Mouse (Mus musculus): ENCODE results near the gene Slc51b. TPM values are rescaled to one million over a fixed set of nuclear protein-coding genes. Genes with fewer than 3 reads are reported as not detected.

The Slc51b gene
- not detected for total RNA-seq (2021)
- long read RNA-seq, result 0 reads

DNA sequence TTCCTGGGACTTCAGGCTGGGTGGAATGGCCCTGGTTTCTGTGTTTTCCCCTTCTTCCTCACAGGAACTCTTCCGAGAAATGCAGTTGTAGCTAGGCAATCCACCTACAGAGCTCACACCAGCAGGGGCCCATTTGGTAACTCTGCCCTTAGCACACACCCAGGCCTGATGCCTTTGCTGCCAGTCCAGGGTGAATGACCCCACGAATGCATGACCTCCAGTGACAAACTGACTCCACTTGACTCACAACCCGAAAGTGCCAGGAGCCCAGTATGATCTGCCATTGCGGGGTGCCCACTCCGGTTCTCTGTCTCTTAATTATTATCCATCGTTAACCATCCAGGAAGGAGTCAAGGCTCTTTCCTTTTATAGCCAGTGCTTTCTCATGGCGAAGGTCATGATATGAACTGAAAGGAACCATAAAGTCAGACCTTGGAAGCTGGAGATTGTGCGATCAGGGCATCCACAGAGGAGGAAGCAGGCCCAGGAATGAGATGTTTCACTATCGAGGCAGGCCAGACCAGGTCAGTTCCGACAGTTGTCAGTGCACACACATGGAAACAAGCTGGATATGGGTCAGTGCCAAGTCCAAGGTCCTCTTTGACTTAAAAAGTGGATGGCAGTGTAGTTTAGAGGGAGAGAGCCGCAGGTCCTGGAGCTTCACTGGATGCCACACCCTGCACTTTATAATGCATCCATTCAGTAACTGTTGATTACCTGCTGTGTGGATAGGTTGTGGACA, at the start of gene Slc51b:
Gene Slc51b (minus strand): TSS at position 196 of the 742 bp plus-strand sequence.
- DNase-seq (ENCODE audit: low spot score in 2 of 2), result no peak

DNA sequence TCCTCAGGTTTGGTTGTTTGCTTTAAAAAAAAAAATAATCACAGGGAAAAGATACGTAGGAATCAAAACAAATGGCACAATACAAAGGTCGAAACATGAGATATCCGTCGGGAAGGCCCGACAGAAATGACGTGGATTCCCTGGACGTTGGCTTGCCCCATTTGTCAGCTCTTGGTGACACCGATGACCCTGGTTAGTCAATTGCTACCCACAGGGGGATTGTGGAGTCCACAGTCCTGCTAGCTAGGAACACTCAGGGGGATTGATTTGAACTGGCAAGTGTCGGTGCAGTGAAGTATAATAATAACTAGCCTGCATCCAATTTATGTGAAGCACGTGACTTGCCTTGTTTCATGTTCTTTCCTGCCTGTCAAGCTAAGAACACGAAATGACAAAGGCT, 44.9 kb upstream of the Slc51b start:
- DNase-seq (ENCODE audit: low spot score in 2 of 2), result no peak

DNA sequence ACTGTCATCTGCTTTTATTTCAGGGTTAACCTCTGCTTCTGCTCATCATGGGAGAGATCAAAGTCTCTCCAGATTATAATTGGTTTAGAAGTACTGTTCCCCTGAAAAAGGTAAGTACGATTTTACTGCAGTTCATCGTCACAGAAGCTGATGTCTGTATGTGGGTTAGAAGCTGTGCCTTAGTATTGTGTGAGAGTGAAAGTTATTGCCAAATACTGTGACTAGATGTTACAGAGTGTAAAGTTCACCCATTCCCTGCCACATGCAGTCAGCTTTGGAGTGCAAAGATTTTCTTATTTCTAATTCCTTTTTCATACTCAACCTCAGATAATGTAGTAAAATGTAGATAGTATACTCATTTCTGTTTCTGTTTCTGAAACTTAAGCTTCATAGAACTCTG, 42.5 kb upstream of the Slc51b start:
- DNase-seq (ENCODE audit: low spot score in 2 of 2), result no peak

- DNase-seq (ENCODE audit: low spot score in 2 of 2), result peak in 1 of 2 experiments; percentile 50
Observed at GRCm38 (mm10) chr9:65464161-65464560, 41.4 kb upstream of the Slc51b start.

DNA sequence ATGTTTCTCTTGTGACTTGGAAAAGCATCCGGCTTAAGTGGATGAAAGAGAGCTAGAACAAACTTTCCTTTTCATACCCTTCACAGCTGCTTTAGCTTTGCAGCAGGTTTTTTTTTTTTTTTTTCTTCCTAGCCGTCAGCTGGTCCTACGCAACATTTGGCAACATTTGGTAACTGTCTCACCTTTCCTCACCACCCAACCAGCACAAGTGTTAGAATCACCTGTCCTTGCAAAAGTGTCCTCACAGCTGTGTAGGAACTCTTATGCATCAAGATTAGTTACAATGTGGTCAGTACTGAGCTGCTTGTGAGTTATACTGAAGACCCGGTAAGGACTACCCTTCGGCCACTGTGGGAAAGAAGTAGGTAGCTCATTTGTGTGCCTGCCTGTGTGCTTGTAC, 39.8 kb upstream of the Slc51b start:
- no peak for DNase-seq (ENCODE audit: low spot score in 2 of 2)

- DNase-seq (ENCODE audit: low spot score in 2 of 2), result peak; percentile 92 to 96
Observed at GRCm38 (mm10) chr9:65460732-65461442, 38.1 kb upstream of the Slc51b start, which contains the start of gene Spg21. Gene Spg21 (plus strand): TSS chr9:65460947.

- DNase-seq (ENCODE audit: low spot score in 2 of 2), result no peak
Observed at GRCm38 (mm10) chr9:65460198-65460597, 37.4 kb upstream of the Slc51b start.

DNA sequence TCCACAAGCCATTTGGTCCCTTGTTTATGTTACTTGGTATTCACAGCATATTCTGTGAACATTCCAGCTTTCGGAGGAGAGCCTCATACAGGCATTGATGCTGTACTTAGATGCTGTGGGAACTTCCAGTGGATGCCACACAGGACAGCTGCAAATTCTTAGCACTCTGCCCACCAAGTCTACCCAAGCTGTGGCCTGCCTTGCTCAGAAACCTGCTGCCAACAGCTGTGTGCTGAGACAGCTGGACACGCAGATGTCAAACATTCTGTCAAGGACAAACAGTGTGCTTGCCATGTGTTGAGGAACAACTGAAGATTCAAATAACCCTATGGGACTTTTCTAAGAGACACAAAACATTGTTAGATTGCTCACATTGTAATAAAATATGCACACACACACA, 36.2 kb upstream of the Slc51b start:
- no peak for DNase-seq (ENCODE audit: low spot score in 2 of 2)

- DNase-seq (ENCODE audit: low spot score in 2 of 2), result no peak
Observed at GRCm38 (mm10) chr9:65447951-65448350, 25.2 kb upstream of the Slc51b start.

DNA sequence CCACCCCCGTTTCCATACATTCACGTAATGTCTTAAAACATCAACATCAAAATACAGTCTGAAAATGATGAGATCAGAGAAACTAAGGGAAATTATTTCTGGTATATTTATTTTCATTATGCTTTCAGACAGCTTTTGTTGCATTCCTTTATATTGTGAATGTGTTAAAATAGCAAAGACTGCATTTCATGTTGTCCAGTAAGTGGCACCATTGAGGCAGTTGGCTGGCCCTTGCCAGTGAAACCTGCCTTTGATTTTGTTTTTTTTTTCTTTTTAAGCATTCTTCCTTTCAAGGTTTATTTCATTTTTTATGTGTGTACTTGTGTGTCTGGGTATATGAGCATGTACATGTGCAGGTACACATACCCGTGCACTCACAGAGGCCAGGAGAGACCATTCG, 21.9 kb upstream of the Slc51b start:
- DNase-seq (ENCODE audit: low spot score in 2 of 2), result no peak

- peak; percentile 87 to 92 for DNase-seq (ENCODE audit: low spot score in 2 of 2)
Observed at GRCm38 (mm10) chr9:65435671-65436301, 13.0 kb upstream of the Slc51b start, which contains the start of gene Mtfmt. Gene Mtfmt (plus strand): TSS chr9:65435782.

DNA sequence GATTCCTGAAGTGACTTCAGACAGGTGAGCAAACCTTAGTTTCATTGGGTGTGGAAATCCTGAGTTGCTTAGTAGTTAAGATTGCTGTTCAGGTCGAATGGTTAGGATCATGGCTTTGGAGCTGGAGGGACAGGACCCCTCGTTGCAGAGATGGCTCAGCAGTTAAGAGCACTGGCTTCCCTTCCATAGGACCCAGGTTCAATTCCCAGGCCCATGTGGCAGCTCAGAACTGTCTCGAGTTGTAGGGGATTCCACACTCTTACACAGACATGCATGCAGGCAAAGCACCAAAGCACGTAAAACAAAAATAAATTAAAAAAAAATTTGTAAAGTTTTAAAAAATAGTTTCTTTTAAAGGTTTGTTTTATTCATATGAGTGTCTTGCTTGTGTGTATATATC, 12.5 kb upstream of the Slc51b start:
- no peak for DNase-seq (ENCODE audit: low spot score in 2 of 2)

DNA sequence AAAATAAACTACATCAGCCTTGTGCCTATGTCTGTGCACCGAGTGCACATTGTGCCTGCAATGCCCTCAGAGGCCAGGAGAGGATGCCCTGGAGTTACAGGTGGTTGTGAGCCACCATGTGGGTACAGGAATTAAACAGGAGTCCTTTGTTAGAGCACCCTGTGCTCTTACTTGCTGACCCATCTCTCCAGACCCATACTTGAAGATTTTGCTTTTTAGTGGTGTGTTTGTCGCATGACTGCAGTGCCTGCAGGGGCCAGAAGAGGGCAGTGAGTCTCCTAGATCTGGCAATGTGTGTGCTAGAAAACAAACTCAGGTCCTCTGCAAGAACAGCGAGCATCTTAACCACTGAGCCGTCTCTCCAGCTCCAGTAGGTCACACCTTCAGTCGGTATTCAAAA, 11.4 kb upstream of the Slc51b start:
- peak in 1 of 2 experiments; percentile 32 for DNase-seq (ENCODE audit: low spot score in 2 of 2)

DNA sequence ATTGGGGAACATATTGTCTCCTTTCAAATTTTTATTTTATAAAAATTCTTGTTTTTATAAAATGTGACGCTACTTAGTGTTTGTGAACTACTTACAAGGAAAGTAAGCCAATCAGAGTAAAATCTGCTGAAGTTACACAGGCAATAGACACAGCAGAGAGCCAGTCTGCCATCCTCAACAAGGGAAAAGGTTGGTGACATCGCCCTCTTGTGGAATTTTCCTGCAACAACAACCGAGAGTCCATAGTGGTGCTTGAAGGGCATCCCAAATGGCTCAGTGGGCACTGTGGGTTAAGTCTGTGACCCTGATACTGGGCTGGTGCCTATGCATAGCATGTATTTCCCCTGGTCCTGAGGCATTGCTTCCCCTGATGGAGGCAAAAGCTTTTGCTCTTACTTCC, 9.5 kb upstream of the Slc51b start:
- peak; percentile 84 to 96 for DNase-seq (ENCODE audit: low spot score in 2 of 2)

DNA sequence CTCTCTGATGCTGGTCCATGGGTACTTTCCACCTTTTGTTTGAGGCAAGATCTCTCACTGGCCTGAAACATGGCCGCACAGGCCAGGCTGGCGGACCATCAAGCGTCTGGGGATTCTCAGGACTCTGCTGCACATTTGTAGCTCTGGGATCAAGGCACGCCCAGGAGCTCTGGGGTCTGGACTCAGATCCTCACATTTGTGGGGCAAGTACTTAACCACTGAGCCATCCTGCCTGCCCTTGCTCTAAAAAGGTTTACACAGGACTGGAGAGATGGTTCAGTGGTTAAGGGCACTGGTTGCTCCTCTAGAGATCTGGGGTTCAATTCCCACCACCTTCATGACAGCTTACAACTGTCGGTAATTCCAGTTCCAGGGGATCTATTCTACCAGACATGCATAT, 8.2 kb upstream of the Slc51b start:
- DNase-seq (ENCODE audit: low spot score in 2 of 2), result no peak

DNA sequence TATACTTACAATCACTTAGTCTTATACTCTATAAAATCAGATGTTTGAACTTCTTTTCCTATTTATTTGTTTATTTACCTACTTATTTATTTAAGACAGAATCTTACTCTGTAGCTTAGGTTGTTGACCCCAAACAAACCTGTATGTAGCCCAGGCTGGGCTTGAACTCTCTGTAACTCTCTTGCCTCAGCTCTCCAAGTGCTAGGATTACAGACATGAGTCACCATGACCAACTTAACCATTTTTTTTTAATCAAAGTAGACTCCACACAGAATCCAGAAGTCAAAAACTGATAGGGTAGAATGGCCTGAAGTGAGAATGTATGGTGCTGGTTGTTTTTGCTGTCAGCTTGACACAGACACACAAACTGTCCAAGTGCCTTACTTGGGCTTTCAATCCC, 7.6 kb upstream of the Slc51b start:
- DNase-seq (ENCODE audit: low spot score in 2 of 2), result no peak

GRCm38 (mm10) chr9:65428003-65428402, 5.2 kb upstream of the Slc51b start:
- DNase-seq (ENCODE audit: low spot score in 2 of 2), result no peak

DNA sequence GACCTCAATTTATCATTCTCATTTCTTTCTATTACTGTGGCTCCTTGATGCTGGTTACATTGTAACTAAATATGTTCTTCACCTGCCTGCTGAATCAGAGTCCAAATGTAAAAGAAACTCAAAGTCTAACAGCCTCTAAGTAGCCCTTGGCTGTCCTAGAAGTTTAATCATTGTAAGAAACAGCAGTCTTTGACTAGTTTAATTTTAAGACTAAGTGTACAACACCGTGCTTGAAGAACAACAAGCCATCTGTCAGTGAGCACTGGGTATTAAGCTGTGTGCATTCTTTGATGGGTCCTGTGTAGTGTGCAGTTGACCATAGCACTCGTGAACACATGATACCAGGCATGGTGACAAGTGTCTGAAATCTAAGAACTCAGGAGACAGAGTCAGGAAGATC, 4.8 kb upstream of the Slc51b start:
- DNase-seq (ENCODE audit: low spot score in 2 of 2), result no peak

DNA sequence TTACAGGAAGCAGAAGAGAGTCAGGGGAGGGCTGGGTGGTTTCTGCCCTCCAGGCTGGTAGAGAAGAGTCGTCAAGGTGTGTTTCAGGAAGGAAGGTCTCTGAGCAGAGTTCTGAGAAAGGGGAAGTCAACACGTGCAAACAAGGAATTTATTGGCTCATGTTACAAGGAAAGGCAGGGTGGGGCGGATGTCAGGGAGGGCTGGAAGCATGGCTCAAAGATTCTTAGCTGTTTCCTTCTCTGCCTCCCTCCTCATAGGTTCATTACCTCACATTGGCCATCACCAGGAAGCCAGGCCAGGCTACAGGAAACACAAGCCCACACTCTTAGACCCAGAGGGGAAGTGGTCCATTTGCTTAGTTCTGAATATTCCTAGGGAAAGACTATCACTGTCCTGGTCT, 1.6 kb upstream of the Slc51b start:
- no peak for DNase-seq (ENCODE audit: low spot score in 2 of 2)

- no peak for DNase-seq (ENCODE audit: low spot score in 2 of 2)
Observed at GRCm38 (mm10) chr9:65419633-65420032, 3.1 kb downstream of the Slc51b start.

- no peak for DNase-seq (ENCODE audit: low spot score in 2 of 2)
Observed at GRCm38 (mm10) chr9:65417738-65418137, 5.0 kb downstream of the Slc51b start.

DNA sequence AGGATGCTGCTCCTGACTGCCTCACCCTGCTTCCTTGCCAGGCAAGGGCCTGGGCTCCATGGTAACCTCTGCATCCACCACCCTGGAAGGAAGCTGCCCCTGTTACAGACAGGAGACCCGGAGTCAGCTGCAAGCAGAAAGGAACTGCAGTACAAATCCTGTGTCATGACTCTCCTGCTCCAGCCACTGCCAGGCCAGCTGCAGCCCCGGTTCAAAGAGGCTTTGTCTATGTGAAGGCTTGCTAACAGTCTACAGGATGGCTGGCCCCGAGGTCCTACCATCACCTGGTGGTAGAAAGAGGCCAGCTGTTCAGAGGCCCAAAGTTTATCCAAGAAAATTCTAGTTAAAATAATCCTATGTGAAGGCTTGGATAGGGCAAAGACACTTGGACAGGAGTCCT, 11.4 kb downstream of the Slc51b start:
- peak in 1 of 2 experiments; percentile 33 for DNase-seq (ENCODE audit: low spot score in 2 of 2)

All from layer of hippocampus, adult 18-20 months (tissue).